Mouse (Mus musculus) monocyte, adult 2 months (primary cell): ENCODE results near the gene Myo18b.

ENCODE experiments used
- DNase-seq, 2 experiments: peaks; one replicate each; pipeline ENCODE4 v3.0.0; 2022; ENCODE audit warnings: low spot score in 2 of 2, low read depth in 1 of 2

Gene Myo18b

DNA sequence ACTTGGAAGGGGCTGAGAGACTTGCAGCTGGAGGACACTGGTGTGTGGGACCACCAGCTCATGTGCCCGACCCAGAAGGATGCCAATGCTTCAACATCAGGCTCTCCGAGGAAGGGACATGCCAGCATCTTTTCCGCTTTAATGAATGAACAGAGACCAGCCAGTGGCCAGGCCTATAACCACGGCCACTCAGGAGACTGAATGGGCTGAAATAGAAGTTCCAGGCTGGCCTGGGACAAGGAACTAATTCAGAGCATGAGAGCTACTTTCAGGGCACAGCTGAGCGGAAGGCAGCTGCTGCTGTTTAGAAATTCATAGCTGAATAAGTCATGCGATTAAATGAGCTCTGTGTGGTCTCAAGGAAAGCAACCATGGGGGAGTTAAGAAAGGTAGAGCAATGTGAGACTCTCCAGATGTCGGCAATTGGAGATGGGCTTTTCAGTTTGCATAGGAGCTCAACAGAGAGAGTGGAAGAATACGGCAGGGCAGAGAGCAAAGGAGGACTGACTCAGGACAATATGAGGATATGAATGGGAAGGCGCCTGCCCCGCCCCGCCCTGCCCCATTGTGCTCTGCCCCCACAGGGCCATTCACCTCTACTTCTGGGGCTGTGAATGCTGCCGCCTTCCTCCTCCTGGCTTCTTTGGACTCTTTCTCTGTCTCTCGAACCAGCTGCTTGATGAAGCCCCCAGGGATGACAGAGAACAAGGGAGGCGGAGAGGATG is 18.6 kb downstream of the Myo18b start:
- no peak for DNase-seq

DNA sequence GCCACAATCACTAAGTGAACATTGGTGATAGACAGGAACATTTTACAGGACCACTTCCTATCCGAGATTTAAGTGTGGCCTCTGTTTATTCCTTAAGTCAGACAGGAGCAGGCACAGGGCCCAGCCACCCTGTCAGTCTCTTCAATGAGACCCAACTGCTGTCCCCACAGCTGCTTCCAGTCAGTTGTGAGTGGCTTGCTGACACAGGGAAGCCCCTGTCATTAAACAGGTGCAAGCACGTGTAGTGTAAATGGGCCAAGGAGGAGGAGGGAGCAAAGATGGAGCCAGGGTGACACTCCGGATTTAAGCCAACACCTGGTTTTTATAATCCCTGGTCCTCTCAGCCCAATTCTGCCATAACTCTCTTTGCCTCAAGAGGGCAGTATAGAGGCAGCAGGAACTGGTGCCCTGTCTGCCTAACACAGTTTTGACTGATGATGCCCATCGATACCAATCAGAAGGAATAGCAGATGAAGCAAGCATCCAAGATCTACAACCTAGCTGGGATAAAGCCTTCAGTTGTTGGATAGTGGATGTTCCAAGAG is 19.2 kb downstream of the Myo18b start:
- no peak for DNase-seq

DNA sequence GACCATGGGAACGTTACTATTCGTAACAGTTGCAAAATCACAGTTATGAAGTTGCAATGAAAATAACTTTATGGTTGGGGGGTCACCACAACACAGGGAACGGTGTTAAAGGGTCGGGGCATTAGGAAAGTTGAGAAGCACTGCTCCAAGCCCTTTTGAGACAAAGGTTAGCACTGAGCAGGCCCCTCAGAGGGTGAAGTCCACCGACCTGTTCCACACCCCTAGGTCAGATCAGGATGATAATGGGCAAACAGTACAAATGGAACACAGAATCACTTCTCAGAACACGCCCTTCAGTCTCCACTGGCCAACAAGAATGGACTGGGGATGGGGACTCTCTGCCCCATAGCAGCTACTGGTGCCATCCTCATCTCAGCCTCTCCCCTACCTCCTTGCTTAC is 23.2 kb downstream of the Myo18b start:
- DNase-seq = no peak

DNA sequence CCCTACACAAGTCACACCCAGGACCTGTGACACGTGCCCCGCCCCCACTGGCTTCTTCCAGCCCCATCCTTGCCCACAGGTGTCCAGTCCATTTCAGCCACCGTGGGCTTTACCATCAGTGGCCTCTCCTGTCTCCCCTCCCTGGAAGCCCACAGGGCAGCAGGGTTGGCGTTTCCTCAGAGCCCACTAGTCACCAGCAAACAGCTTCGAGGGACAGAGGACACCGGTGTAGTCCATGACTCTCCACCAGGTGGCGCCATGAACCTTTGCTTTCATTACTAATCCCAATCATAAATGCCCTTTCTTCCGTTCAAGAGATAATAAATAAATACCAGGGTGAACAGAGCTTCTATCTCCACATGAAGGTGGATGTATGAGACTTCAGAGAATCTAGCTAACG is 25.4 kb downstream of the Myo18b start:
- peak in 1 of 2 experiments; percentile 45 for DNase-seq

DNA sequence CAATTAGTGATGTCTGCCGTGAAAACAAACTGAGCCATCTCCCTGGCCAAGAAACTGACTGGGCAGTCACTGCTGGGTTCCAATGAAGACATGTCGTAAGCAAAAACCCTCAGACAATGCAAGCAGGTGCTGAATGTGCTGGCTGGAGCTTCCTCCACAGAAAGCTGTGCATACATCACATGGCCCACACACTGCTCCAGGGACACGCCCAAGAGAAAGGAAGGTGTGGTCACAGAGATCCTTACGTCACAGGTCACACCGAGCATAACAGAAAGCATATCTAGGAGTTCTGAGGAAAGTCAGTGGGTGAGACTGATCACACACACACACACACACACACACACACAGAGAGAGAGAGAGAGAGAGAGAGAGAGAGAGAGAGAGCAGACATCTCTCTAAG is 27.5 kb downstream of the Myo18b start:
- DNase-seq = peak in 1 of 2 experiments; percentile 19

DNA sequence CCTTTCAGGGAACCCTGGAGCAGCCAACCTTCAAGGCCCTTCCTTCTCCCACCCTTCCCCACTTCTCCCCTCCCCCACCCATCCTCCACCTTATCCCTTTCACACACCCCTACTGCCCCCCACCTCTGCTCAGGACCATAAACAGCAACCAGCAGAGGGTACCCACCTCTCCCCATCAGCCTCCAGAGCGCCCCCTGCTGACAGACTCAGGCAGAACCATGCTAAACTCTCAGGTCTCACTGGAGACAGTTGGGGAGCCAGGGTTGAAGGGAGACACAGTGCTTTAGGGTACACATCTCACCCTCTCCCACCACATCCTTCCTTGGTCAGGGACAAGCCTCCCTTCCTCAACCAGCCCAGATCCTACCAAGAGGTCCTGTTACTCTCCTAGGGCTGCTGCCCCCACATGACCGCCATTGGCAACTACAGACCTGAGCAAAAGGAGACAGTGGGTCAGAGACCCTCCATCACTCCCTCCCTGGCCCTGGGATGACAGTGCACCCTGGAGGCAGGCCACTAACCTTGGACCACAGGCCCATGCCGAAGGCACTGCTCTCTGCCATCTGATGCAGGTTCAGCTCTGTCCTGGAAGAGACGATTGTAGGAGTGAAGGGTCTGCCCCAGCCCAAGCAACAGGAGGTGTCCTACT is 31.3 kb downstream of the Myo18b start:
- DNase-seq = no peak

DNA sequence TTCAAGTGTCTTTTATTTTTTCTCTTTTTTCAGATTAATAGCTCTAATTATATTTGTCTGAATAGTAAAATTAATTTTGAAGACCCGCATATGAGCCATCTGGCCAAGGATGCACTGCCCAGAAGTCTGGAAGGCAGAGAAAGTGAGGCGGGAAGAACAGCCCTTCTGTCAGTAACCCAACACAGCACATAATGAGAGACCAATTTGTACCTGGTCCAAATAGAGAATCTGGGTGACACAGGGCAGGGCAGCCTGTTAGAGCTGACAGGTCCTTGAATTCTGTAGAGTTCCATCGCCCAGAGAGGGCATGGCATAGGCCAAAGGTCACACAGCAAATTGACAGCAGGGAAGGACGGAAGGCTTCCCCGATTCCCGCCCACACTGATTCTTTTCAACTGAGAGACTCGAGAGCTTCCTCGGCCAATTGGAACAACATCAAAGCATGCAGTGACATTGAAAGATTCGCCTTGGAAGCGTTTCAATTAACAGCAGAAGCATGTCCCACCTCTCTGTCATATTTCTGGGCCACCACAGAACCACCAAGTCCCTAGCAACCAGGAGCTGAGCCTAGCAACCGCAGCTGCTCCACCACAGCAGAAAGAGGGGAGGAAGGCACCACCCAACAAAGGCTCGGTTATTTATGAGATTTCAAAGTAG is 36.7 kb downstream of the Myo18b start:
- DNase-seq = no peak

DNA sequence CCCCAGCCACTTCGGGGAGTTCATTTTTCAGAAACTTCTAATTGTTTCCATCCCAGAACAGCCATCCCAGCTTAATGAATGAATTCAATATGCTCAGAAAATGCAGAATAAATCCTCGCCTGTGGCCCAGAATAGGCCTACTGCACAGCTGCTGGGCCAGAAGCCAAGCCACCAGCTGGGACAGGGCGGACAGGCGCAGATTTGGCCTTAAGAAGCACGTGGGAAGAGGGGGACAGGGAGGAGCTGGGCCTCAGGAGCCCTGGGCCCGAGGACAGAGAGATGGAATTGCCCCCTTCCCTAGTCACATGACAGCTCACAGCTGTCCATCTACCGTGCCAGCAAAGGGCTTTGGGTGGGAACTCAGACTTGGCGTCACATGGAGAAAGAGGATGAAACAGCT is 43.0 kb downstream of the Myo18b start:
- no peak for DNase-seq

DNA sequence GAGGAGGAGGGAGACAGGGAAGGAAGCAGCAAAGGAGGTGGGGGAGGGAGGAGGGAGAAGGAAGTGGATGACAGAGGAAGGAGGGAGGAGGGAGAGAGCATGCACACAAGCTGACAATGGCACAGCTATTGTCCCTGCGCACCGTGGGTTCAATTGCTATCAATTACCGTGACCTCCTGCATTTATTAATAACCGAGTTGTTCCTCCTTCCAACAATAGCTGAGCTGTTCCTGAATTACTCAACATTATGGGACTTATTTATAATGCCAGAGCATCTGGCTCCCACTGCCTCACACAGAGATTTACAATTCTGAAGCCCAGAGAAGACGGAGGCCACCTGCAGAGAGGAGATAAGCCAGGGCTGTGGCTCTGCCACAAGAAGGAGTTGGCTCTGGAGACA is 44.8 kb downstream of the Myo18b start:
- DNase-seq = no peak

DNA sequence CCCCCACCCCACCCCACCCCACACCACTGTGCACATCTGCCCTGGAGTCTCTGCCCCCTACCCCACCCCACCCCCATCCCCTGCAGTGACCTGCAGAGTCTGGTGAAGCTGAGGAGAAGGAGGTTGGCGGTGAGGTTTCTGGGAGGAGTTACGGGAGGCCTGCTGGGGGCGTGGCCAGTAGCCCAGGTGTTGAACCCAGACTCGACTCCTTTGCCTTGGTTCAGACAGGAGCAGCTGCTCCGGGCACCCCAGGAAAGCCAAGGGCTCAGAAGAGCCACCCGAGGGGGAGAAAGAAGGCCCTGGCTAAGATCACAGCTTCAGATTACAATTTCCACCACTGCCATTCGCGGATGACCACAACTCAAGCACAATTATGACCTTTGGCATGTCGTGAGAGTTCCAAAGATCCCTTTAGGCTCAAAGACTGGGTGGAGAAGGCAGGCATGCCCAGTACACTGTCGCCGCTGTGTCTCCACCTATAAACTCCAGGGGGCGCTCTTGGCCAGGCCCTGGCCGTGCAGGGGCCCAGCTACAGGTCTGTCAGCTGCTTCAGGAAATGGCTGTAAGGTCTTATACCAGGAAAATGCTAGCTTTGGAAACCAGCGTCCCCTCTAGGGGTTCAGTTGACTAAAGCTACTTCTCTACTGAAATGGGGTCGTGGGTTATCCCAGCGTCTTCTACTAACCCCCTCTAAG is 47.4 kb downstream of the Myo18b start:
- DNase-seq = no peak

DNA sequence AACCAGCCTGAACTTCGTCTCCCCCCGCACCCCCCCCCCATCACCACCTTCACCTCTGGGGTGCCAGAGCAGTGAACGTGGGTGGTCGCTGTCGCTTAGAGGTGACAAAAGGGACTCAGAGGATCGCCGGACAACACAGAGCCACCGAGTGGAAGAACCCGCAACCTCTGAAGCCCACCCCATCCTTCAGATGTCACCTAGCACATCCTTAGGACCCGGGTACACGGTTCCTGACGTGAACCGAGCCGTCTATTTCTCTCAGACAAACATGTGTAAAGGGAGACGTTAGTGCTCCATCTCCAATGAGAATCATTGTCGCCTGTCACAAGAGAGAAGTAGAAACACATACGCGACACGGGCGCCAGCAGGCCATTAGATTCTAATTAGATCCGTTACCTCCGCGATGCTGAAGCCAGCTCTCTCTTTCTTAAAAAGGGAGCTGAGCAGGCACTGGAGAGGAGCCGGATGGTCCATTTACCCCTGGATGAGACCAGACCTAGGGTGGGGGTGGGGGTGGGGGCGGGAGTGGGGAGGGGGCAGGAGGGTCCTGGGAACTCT is 48.1 kb downstream of the Myo18b start:
- no peak for DNase-seq

DNA sequence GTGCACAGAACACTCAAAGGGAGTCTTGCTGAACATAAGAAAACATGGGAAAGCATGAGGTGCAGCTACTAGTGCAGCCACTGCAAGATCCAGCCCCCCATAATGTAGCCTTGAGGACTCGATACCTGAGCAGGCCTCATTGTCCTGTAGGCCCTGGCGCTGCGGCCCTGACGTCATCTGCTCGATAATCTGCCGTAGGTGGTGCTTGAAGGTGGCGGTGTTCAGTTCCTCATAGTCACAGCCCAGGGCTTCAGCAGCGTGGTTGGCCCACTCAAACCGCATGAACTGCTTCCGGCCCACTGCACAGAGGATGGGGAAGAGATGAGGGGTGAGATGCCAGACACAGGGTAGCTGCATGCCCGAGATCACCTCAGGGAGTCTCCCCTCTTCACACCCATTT is 50.0 kb downstream of the Myo18b start:
- no peak for DNase-seq

DNA sequence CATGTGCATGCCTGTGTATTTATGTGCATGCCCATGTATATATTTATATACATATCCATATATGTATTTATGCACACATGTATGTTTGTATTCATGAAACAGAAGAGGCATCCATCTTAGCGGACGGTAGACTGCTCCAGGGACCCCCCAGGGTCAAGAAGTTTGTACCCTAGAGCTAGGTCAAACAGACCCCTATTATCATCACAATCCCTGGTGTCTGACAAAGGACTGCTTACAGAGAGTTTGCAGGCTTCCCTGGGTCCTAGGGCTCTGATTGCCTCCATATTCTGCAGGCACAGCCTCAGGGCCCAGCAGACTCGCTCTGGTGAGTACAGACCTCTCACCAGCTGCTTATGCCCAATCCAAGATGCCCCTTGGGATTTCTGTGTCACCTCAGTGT is 51.7 kb downstream of the Myo18b start:
- DNase-seq = no peak

DNA sequence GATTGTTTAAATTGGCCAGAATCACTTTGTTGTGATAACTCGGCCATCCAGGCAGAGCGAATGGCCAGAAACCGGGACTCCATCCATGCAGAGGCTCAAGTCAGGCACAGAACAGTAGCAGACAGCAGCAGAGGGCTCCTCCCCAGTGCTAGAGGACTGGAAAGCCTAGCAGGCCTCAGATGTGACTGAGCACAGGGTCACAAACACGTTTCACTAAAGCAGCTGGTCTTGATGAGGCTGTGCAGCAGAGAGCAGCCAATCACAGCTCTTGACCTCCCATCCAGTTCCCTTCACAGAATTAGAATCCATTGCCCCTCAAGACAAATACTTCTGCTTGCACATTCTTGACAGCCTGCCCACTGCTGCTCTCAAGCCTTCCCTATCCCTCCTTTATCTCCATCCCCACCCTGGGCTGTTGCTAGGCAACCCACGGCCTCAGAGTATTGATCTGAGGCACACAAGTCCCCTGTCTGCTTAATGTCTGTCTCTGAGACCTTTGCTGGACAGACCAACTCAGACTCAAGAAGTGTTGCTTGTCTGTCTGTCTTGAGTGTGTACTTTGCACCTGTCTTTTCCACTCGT is 52.4 kb downstream of the Myo18b start:
- DNase-seq = no peak

DNA sequence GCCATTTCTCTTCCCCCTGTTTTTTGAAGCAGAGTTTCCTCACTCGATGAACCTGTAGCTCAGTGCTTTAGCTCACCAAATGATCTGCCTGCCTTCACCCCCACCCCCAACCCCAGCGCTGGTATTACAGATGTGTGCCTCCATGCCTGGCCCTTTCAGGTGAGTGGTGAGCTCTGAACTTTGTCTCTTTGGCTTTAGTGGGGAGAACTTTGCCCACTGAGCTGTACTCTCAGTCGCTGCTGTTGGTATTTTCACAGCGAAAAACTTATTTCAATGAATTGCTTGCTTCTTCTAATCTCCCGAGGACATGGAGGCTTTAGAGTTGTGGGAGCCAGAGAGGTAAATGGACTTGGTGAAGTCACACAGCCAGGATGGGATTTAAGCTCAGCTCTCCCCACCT is 53.5 kb downstream of the Myo18b start:
- no peak for DNase-seq

DNA sequence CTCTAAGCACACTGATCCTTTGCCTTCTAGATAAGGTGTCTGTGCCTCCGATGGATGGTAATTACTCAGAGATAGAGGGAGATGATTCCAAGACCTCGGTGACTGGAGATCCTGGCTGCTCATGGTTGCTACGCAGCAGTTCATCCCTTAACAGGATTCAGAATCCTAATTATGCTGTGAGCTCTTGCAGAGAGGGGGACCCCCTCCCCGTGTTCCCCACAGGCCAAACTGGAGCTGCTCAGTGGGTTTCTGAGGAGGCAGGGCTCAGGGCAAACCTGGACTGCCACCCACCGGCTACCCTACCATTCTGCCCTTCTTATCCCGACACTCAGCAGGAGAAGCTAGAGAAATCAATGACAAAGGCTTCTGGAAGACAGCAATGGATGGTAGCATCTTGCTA is 54.3 kb downstream of the Myo18b start:
- DNase-seq = no peak

DNA sequence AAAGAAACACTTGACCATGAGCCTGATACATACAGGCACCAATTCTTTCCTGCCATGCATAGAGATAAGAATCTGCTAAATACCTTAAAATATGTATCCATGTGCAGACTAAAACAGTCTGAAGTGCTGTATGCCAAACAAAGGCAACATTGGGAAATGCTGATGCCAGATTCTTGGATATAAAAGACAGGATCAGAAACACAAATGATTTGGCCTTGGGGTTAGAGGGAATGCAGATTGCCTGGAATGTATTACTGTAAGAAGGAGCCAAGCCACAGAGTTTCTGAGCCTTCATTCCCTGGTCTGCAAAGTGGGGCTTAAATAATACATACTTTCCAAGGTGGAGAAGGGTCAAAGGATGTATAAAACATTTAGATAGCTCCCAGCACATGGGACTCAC is 61.3 kb downstream of the Myo18b start:
- DNase-seq = no peak

DNA sequence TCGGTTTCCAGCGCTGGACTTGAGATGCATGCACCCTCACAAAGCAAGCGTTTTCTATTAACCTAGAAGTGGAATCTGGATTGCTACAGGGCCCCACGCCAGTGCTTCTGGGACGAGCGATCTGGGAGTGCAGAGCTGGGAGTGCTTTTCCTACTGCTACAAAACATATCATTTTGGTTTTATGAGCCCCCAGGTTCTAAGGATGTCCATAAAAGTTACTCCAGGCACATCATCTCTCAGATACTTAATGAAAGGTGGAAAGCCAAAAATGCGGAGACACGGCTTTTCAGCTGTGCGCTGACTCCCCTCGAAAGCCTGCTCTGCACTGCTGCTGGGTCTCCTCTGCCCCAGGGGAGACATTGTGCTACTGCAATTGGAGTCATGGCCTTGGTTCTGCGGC is 62.3 kb downstream of the Myo18b start:
- DNase-seq = no peak

DNA sequence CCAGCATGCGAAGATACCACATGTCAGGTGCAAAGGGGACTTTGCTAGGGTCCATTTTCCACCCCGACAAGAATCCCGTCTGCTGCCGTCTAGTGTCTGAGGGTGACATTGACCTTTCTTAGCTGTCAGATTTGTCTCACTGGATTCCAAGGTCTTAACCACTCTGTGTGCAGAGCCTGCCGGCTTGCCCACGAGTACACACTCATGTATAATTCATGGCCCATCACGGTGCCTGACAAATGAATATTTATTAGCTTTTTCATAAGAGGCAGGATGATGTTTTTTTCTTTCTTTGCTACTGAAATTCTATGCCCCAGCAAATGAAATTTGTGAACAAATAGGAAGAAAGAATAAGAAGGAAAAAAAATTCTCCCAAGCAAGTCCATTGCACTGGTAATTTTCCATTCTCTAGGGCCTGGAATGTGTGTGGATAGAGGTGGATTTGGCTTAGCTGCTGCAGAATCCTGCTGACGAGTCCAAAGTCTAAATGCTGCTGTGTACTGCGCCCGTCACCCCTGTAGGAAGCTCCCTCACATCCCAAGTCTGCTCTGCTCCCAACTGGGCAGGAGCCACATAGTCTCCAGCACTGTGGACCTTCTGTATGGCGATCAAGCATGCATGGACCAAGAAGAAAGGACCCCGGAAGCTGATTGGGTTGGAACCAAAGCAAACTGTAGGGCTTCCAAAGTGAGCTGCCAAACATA is 70.9 kb downstream of the Myo18b start:
- no peak for DNase-seq

DNA sequence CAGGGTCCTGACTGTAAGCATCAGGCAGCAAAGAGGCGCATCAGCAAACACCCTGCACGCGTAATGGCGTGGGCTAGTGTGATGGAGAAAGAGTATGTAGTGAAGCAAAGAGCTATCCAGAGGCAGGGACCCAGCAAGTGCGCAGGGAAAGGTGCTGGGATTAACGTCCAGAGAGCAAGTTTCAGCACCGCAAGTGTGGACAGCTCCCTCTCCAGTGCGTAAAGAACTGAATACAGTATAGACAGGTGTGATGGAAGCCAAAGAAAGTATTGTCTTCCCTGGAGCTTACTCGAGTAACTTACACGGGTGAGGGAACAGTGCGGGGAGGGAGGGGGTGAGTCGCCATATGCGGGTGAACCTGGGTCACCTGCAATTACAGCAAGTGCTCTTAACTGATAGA is 71.8 kb downstream of the Myo18b start:
- DNase-seq = no peak
